Mouse (Mus musculus): Measurements from ENCODE around the gene Mpdu1. TPM values are rescaled to one million over a fixed set of nuclear protein-coding genes. Genes with fewer than 3 reads are reported as not detected.

The Mpdu1 gene
- polyA plus RNA-seq, 1 experiment from 2014 or later, result 61.3 TPM

GRCm38 (mm10) chr11:69692863-69693262 lies 30.4 kb upstream of the Mpdu1 start:
- no peak overlapping the region for H3K9ac ChIP-seq (replicated peaks; ENCODE audit: low read depth)
- H3K27me3 ChIP-seq (replicated peaks; ENCODE audit: insufficient read depth, low read length), result no peaks in the 10 kb centered on the region
- H3K36me3 ChIP-seq (ENCODE audit: insufficient read depth, low read length), result 0 out of 2 replicates have a peak, but pooled peaks cover 6% of the 10 kb centered on the region
- no peak overlapping the region for H3K4me2 ChIP-seq (replicated peaks; ENCODE audit: low read depth, low read length)
- H3K9me3 ChIP-seq (ENCODE audit: low read length), result no peaks in the 10 kb centered on the region
- H3K27ac ChIP-seq (ENCODE audit: low read length), result no peak overlapping the region
- DNase-seq (ENCODE audit: low spot score), result no peak
- H3K4me3 ChIP-seq (ENCODE audit: low read depth, low read length), result no peak overlapping the region
- peaks cover 7% of the 10 kb centered on the region; the same call in 1 of the 2 replicates for H3K4me1 ChIP-seq (ENCODE audit: insufficient read depth, low read depth, low read length)
- ATAC-seq, result no peak
- TF ChIP-seq EP300 (IDR thresholded peaks at IDR 0.05), result no peak
- WGBS, result 87% methylated on average over 5 of the region's 6 CpGs

GRCm38 (mm10) chr11:69692196-69692811 lies 29.9 kb upstream of the Mpdu1 start:
- H3K4me2 ChIP-seq (replicated peaks; ENCODE audit: low read depth, low read length), result no peak overlapping the region
- no peak overlapping the region for H3K27ac ChIP-seq (ENCODE audit: low read length)
- 72% methylated on average over 9 of the region's 9 CpGs for WGBS
- ATAC-seq, result no peak
- no peaks in the 10 kb centered on the region for H3K27me3 ChIP-seq (replicated peaks; ENCODE audit: insufficient read depth, low read length)
- no peak for DNase-seq (ENCODE audit: low spot score)
- H3K9ac ChIP-seq (replicated peaks; ENCODE audit: low read depth), result no peak overlapping the region
- no peak overlapping the region for H3K4me3 ChIP-seq (ENCODE audit: low read depth, low read length)
- TF ChIP-seq EP300 (IDR thresholded peaks at IDR 0.05) (no peak), CTCF (IDR thresholded peaks at IDR 0.05) (no peak)
- H3K4me1 ChIP-seq (ENCODE audit: insufficient read depth, low read depth, low read length), result peaks cover 7% of the 10 kb centered on the region; the same call in 1 of the 2 replicates
- H3K36me3 ChIP-seq (ENCODE audit: insufficient read depth, low read length), result 0 out of 2 replicates have a peak, but pooled peaks cover 6% of the 10 kb centered on the region
- H3K9me3 ChIP-seq (ENCODE audit: low read length), result no peaks in the 10 kb centered on the region

GRCm38 (mm10) chr11:69689891-69690290 lies 27.4 kb upstream of the Mpdu1 start:
- no peaks in the 10 kb centered on the region for H3K27me3 ChIP-seq (replicated peaks; ENCODE audit: insufficient read depth, low read length)
- no peak for TF ChIP-seq CTCF (IDR thresholded peaks at IDR 0.05)
- TF ChIP-seq EP300 (IDR thresholded peaks at IDR 0.05), result no peak
- no peak overlapping the region for H3K4me2 ChIP-seq (replicated peaks; ENCODE audit: low read depth, low read length)
- no peak overlapping the region for H3K4me3 ChIP-seq (ENCODE audit: low read depth, low read length)
- ATAC-seq, result no peak
- DNase-seq (ENCODE audit: low spot score), result no peak
- 0 out of 2 replicates have a peak, but pooled peaks cover 6% of the 10 kb centered on the region for H3K36me3 ChIP-seq (ENCODE audit: insufficient read depth, low read length)
- H3K9me3 ChIP-seq (ENCODE audit: low read length), result no peaks in the 10 kb centered on the region
- no peak overlapping the region for H3K27ac ChIP-seq (ENCODE audit: low read length)
- WGBS, result 91% methylated on average over 1 of the region's 1 CpGs
- H3K9ac ChIP-seq (replicated peaks; ENCODE audit: low read depth), result no peak overlapping the region
- H3K4me1 ChIP-seq (ENCODE audit: insufficient read depth, low read depth, low read length), result peaks cover 17% of the 10 kb centered on the region

- ATAC-seq, result no peak
These were observed 24.6 kb upstream of the Mpdu1 start for GRCm38 (mm10) chr11:69687061-69687460.

DNA sequence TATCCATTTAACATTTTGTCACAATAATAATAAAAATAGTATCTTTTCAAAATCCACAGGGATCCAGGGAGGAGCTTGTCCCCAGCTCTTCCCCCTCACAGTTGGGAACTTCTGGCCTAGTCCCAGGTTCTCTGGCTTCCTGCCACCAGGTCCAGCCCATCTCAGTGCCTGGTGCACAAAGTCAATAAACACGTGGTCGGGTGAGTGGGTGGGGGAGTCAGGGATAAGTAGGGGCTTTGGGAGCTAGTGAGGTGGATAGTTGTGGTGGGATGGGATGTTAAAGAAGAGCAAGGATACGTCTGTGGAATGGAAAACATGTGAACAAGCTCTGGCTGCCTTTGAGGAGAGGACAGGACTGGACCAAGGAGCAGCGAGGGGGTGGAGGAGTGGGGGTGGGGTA lies 23.9 kb upstream of the Mpdu1 start:
- ATAC-seq, result no peak; the same call in 1 of the 2 replicates
- WGBS, result 9% methylated on average over 4 of the region's 4 CpGs
- Histone ChIP-seq H3K36me3 (ENCODE audit: insufficient read depth, low read length) (0 out of 2 replicates have a peak, but pooled peaks cover 4% of the 10 kb centered on the region), H3K27ac (ENCODE audit: low read length) (peak overlapping the region; percentile 95), H3K9me3 (ENCODE audit: low read length) (no peaks in the 10 kb centered on the region), H3K4me1 (ENCODE audit: insufficient read depth, low read depth, low read length) (peaks cover 34% of the 10 kb centered on the region), H3K4me3 (ENCODE audit: low read depth, low read length) (no peak overlapping the region), H3K9ac (replicated peaks; ENCODE audit: low read depth) (0 out of 2 replicates have a peak overlapping the region, but pooled peaks have one; percentile 39), H3K4me2 (replicated peaks; ENCODE audit: low read depth, low read length) (peak overlapping the region; percentile 51), H3K27me3 (replicated peaks; ENCODE audit: insufficient read depth, low read length) (no peaks in the 10 kb centered on the region)
- no peak for TF ChIP-seq EP300 (IDR thresholded peaks at IDR 0.05)
- TF ChIP-seq CTCF (IDR thresholded peaks at IDR 0.05), result no peak
- DNase-seq (ENCODE audit: low spot score), result peak; percentile 78

More at GRCm38 (mm10) chr11:69687061-69687460, 24.6 kb upstream of the Mpdu1 start:
- H3K4me1 ChIP-seq (ENCODE audit: insufficient read depth, low read depth, low read length), result peaks cover 34% of the 10 kb centered on the region
- H3K4me2 ChIP-seq (replicated peaks; ENCODE audit: low read depth, low read length), result peak overlapping the region; percentile 51; the same call in 1 of the 2 replicates
- 51% methylated on average over 5 of the region's 5 CpGs for WGBS
- TF ChIP-seq CTCF (IDR thresholded peaks at IDR 0.05), result no peak
- no peak for TF ChIP-seq EP300 (IDR thresholded peaks at IDR 0.05)
- no peaks in the 10 kb centered on the region for H3K27me3 ChIP-seq (replicated peaks; ENCODE audit: insufficient read depth, low read length)
- peak overlapping the region; percentile 95; the same call in 1 of the 2 replicates for H3K27ac ChIP-seq (ENCODE audit: low read length)
- DNase-seq (ENCODE audit: low spot score), result no peak
- H3K9me3 ChIP-seq (ENCODE audit: low read length), result no peaks in the 10 kb centered on the region
- H3K36me3 ChIP-seq (ENCODE audit: insufficient read depth, low read length), result 0 out of 2 replicates have a peak, but pooled peaks cover 6% of the 10 kb centered on the region
- no peak overlapping the region for H3K9ac ChIP-seq (replicated peaks; ENCODE audit: low read depth)
- H3K4me3 ChIP-seq (ENCODE audit: low read depth, low read length), result no peak overlapping the region

DNA sequence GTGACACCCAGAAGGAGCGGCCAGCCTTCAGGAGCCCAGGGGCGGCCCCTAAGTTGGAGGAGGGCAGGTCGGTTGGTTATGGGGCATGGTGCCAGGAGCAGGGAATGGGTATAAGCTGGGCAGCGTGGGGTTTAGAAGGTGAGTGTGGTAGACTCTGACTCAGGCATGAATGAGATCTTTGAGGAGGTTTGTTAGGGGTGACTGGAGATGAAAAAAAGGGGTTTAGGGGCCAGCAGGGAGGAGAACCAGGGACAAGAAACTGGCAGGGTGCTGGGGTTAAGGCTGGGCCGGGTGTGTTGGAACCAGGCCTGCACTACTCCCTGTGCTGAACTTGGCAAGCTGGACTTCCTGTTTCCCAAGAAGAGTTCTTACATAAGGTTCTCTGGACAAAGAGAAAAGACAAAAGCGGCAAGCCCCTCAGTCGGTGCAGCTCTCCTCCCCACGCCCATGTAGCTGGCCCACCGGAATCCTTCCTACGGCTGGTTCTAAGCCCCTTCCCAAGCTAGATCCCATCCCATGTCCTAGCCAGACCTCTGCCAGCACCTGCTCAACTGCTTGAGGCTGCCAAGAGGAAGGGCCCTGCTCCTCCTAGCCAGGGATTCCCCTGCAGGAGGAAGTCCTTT lies 23.2 kb upstream of the Mpdu1 start, which contains the start of gene Tnfsf13:
Gene Tnfsf13 (minus strand): TSS at position 259 of the 623 bp plus-strand sequence.
- peak; percentile 56 for ATAC-seq
- Histone ChIP-seq H3K36me3 (ENCODE audit: insufficient read depth, low read length) (no peaks in the 10 kb centered on the region), H3K9ac (replicated peaks; ENCODE audit: low read depth) (peak within 1 kb of the TSS; percentile 39; the same call in 1 of the 2 replicates), H3K4me2 (replicated peaks; ENCODE audit: low read depth, low read length) (peak within 1 kb of the TSS; percentile 51), H3K9me3 (ENCODE audit: low read length) (no peaks in the 10 kb centered on the region), H3K4me3 (ENCODE audit: low read depth, low read length) (peak within 1 kb of the TSS; percentile 17; the same call in 1 of the 2 replicates), H3K4me1 (ENCODE audit: insufficient read depth, low read depth, low read length) (peaks cover 39% of the 10 kb centered on the region), H3K27ac (ENCODE audit: low read length) (peak within 1 kb of the TSS; percentile 95), H3K27me3 (replicated peaks; ENCODE audit: insufficient read depth, low read length) (no peaks in the 10 kb centered on the region)
- TF ChIP-seq CTCF (IDR thresholded peaks at IDR 0.05) (no peak), EP300 (IDR thresholded peaks at IDR 0.05) (peak; percentile 58)
- peak; percentile 97 for DNase-seq (ENCODE audit: low spot score)
- 15% methylated on average over 10 of the region's 10 CpGs for WGBS
